Mouse (Mus musculus): ENCODE data around the gene Bpifb4.

Gene Bpifb4

DNA sequence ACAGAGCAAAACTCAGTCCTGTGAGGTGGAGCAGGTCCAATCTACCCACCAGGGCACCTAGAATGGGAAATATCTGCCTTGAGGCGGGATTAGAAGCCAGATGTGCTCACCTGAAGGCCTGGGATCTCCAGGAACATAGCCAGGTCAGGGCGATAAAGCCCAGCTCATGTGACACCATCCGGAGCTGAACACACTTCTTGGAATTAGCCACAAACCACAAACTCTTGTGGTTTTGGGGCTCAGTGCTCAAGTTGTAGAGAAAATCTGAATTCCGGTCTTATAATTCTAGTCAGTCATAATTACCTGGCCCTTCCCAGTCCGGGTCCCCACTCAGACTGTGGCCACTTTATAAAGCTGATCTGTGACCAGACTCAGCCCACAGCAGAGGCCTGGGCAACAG is at the start of gene Bpifb4:
Gene Bpifb4 (plus strand): TSS at position 370 of the 400 bp plus-strand sequence.
- no peak for DNase-seq

DNA sequence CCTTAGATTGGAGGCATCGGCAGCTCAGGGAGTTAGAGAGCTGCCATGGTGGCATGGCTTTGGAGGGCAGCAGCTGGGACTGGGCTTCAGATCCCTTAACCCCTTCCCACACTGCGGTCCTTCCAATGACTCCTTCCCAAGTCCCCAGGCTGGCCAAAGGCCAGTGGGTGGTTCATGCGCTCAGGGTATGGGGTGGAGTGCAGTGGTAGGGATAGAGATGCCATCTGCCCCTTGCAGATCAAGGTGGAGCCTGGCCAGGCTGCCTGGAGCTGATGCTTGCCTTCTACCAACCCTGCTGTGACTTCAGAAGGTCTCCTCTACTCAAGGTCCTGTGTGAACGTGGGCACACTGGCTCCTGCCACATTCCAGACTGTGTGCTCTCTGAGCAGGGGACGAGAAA is 38.9 kb upstream of the Bpifb4 start:
- DNase-seq: no peak

DNA sequence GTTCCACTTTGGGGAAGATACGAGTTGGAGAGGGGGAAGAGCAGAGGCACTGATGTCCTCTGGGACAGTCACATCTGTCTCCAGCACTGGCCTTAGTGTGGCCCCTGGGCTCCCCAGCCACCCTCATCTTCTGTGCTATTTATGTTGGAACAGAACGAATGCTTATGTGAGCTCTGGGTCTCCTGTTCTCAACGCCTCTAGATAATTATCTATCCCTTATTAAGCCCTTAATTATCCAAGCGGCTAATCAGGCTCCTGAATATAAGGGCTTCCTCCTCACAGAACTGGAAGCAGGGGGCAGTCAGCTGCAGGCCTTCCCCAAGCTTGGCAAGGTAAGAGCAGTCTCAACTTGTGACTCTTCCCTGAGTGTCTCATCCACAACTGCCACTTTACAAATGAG is 37.9 kb upstream of the Bpifb4 start, which contains the start of gene Bpifb6:
Gene Bpifb6 (plus strand): TSS at position 301 of the 400 bp plus-strand sequence.
- DNase-seq: no peak

DNA sequence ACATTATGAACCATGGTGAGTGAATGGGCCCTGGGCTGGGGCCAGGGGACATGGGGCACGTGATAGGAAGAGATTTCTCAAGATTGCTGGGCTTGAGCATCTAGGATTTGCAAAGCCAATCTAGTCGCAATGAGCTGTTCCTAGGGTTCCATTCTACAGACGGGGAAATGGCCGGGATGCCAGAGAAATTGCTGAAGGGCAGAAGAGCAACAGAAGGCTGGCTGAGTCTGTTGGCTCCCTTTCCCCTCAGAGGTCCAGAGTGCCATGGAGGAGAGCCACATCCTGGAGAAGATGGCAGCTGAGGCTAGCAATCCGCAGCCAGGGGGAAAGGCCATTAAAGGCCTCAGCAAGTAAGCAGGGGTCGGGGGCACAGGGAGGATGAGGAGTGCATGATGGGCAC is 35.3 kb upstream of the Bpifb4 start:
- no peak for DNase-seq

DNA sequence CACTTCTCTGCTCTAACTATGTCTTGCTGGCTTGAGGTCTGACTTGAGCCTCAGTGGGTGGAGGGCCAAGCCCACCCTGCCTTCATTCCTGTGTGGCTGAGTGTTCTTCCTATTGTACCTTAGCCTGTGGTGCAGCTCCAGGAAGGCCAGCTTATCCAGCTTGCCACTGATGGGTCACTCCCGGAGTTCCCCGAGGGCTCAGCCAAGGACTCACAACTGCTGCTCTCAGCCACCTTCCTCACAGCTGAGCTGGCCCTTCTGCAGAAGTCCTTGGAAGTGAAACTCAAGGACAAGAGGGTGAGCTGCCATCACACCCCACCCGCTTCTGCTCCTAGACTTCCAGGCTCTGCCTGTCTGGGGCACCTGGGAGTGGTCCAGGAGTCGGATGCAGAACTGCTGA is 31.4 kb upstream of the Bpifb4 start:
- no peak for DNase-seq

DNA sequence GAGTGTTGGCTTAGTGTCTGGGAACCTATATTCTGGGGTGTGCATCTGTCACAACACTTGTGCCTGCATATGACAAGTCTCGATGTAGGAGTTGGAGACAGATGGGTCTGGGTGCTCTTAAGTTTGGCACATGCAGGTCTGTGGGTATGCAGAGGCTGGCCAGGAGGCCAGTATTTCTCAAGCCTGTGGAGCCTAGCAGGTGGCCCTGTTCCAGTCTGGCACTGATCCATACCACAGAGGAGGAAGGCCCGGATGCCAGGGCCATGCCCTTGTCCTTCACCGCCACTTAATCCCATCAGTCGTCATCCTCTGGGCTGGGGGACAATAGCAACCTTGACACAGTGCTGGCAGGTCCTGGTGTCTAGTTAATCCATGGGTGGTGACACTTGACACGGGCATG is 23.9 kb upstream of the Bpifb4 start:
- no peak for DNase-seq

DNA sequence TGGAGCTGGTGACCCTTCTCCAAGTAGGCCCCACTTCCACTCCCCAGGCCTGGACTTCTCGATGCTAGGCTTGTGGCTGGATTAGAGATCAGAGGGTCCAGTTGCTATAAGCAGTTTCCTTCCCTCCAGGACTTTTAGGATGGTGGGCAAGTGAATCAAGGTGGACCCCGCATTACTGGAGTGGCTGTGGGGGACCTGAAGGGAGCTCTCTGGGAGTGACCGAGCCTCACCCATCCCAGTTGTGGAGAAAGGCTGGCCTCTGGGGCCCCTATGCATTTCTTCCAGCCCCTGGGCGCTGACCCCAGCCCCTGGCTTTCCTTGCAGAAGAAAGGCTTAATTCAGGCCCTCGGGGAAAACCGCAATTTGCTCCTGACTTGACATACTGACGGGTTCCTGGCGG is 20.1 kb upstream of the Bpifb4 start, which contains the start of gene Bpifb3:
Gene Bpifb3 (plus strand): TSS at position 301 of the 400 bp plus-strand sequence.
- no peak for DNase-seq

DNA sequence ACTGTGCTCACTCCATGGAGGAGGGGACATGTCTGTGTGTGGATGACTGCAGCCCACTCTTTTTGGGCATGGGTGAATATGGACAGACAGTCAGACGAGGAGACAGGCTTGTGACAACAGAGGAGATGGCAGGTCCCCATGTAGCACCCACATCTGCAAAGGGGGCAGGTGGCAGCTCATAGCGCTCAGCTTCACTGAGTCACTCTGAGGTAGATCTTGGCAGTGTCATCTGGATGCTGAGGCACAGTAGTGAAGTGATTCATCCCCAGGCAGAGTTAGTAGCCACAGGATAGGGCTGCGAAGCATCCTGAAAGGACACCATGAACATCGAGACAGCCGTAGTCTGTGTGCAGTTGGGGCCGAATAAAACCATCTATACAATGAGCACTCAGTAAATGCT is 16.8 kb upstream of the Bpifb4 start:
- DNase-seq: no peak

DNA sequence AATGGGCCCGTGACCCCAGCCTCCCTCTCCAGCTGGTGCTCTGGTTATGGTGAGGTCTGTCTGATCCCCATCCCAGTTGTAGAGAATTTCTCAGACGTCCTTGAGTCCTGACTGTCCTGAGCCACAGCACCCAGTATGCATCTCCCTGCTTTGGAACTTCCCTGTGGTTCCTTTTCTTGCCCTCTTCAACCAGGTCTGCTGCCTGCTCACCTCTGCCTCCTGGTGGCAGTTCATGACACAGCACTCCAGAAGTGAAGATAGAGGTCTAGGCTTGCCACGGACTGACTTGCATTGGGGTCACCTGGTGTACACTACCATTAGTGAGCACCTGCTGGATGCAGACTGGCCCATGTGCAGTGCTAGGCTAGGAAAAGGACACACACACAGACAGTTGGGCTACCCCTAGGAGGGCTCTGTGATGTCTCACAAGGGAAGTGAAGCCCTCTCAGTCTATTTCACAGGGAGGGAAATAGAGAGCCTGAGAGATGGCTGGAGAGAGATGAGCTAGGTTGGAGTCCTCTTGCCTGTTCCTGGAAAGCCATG is 8.1 kb upstream of the Bpifb4 start:
- DNase-seq: peak; percentile 51

DNA sequence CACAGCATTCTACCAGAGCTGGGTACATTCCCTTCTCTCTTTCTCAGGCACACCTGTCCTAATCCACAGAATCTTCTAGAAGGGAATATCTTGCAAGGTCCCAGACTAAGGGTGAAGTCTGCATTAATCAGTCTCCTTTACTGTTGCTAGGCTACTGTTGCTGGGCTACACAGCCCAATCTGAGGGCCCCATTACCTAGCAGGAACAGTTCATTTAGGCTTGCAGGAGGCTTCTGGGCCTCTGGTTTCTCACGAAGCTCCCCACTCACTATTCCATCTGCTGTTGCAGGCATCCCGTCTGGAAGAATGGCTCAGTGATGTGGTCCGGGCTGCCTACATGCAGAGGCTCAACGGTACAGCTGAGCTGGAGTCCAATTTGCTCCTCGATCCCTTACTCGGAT is 6.9 kb upstream of the Bpifb4 start:
- DNase-seq: no peak

DNA sequence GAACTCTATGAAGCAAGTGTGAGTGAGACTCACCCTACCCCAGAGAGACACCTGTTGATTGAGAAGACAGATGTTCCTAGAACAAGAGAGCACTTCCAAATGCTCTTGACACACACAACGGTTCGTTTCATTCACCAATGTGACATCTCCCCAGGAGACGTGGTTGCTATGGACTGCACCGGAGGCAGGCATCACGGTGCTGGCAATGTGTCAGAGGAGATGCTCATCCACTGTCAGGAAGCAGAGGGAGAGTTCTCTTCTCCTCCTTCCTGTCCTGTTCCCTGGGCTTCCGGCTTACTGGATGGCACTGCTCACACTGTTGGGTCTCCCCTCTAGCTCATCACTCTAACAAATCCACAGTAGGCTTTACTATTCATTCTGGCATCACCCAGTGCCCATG is 4.7 kb upstream of the Bpifb4 start:
- no peak for DNase-seq

DNA sequence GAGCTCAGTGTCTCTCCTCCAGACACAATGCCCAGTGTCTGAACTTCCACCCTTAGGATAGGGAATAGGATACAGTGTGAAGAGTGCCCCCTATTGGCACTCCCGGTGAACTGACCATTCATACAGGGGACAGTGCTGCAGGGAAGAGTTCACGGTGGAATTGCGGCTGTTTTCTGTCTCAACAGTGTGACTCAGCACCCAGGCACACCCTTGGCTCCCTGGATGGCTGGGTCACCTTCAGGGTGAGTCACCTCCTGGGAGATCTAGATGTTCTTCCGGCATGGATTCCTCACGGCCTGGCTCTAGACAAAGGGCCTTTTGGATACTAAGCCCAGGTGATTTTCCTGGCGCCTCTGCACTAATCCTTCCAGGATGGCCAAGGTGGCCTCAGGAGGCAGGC is 2.7 kb upstream of the Bpifb4 start:
- no peak for DNase-seq

DNA sequence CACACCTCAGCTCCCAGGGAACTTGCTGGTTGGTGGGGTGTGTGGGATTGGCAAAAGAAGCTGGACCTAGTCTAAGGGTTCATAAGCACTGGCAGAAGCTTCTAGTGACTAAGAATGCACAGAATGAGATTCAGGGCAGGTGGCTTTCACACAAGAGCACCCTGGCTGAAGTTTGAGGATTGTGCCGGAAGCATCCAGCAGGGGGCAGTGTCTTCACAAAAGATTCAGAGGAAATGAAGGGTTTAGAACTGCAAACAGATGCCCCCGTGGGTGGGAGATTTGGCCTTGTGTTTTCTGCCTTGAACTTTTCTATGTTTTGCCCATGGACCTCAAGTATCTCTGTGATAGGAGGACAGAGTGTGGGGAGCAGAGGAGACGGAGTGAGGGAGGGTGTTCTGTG is 5.5 kb downstream of the Bpifb4 start:
- peak; percentile 45 for DNase-seq

DNA sequence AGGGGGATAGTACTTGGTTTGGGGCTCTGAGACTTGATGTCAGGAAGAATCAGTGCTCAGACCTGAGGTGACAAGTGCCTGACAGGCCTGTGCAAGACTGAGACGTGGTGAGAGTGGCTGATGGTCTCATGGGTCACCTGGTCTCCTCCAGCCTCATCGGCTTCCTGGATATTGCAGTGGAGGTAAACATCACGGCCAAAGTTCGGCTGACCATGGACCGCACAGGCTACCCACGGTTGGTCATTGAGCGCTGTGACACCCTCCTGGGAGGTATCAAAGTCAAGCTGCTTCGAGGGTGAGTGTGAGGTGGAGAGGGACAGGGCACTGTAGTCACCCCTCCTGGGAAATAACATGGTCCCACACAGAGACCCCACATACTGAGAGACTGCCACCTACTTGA is 6.6 kb downstream of the Bpifb4 start:
- DNase-seq: no peak

DNA sequence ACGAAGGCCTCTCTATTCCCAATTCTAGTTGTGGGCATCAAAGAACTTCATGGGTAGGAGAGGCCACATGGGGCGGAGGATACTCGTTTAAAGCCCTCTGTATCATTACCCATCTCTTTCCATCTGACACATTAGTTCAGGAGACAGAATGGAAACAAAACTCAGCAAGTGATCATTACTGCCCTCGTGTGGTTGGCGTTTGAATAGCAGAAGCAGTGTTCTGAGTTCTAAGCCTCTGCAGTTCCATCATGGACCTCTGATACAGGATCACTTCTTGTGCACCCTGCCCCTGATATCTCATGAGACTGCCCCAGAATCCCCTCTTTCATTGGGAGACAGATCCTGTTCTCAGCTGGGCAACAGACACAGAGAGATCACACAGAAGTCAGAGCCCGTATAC is 14.9 kb downstream of the Bpifb4 start:
- DNase-seq: peak; percentile 49

DNA sequence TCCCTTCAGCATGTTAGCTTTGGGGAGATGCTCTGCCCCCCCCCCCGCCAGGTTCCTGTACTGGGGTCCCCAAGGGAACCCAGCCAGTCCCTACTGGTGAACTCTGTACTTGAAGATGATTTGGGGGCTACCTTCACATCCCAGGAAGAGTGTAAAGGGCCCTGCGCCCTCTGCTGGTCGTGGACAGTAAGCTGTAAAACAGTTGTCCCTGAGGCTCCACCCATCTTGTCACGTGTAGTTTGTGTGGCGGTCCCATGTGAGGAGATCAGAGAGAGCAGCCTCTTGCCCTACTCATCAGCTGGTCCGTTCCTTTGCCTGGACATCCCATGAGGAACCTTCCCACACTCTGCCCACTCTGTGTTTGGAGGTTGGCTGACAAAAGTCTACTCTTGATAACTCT is 15.8 kb downstream of the Bpifb4 start:
- peak; percentile 62 for DNase-seq

DNA sequence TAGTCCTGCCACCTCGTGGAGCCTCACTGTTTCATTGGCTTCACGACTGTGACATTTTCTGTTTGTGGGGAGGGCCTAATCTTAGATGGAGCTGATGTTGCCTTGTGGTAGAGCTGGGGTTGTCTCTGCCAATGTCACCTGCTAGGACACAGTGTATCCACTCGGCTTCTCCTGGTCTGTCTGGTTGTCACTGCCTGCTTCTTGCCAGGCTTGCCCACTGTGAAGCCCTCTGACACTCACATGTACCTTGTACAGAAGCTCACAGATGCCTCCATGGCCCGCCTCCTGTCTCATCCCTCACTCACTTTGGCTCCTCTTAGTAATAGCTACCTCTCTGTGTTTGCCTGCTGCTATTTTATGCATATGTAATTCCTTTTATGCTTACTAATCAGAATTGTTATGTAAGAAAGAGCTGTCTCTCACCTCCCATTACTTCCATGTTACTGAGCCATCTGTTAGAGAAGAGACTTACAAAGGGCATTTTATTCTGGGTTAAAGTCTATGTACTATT is 24.9 kb downstream of the Bpifb4 start:
- DNase-seq: no peak

DNA sequence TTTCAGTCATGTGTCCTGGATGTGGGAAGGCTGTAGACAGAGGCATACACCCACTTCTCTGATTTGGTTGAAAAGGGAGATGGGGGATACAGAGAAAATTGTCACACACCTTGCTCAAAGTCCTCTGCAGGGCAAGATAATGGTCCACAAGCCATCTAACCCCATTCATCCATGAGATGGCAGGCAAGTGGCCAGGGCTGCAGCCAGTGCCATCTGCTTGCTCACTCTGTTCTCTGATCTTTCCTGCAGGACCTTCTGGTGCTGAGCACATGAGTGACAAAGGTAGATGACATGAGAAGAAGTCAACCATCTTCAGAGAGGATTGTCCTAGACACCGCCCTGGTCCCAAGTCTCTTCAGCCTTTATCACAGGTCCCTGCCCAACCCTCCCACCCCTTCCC is 25.3 kb downstream of the Bpifb4 start:
- DNase-seq: no peak

DNA sequence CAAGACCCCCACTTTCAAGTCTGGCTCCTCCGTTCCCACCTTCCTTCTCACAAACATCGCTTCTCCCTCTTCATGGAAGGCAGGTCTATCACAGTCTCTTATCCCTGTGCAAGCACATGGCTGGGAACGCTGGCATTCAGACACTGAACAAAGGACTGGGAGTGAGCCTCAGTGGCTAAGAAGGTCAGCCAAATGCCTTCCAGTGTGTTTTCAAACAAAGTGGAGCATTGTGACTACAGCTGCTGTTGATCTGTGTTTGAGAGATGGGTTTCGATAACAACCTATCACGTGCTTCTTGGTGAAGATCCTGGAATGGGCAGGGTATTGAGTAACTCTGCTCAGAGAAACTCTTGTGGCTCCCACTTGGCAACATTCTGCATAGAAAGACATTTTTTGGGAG is 32.2 kb downstream of the Bpifb4 start:
- DNase-seq: no peak

DNA sequence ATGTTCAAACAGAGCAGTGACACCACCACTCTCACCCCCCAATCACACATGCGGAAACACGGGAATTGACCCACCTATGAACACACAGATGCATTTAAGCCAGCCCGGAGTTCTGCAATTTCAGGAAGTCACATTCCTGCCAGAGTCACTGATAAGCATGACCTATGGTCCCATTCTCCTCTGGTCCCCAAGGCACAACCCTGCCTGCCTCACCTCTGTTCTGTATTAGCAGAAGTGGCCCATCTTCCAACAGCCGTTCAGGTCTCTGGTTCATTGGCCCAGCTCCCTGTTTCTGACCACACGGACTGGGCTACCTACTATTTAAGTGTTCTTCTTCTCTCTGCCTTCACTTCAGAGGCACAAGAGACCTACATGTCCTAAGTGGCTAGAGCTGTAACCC is 36.6 kb downstream of the Bpifb4 start, which contains the start of gene Bpifa6:
Gene Bpifa6 (plus strand): TSS at position 364 of the 400 bp plus-strand sequence.
- no peak for DNase-seq

DNA sequence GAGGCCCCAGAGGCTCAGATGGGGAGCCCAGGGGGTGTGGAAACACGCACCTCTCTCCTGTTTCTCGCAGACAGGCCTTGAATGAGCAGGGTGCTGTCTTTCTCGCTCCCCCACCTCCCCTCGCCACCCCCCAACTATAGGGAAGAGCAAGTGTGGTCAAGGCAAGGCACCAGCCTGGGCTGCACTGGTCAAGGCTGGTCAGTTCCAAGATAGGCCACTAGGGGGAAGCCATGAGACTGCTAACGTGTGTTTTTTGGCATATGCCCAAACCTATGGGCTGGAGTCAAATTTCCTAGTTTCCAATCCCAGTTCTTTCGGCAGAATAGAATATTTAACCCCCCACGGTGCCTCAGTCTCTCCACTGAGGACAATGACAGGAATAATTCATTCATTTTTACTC is 57.8 kb downstream of the Bpifb4 start:
- DNase-seq: peak; percentile 57

DNA sequence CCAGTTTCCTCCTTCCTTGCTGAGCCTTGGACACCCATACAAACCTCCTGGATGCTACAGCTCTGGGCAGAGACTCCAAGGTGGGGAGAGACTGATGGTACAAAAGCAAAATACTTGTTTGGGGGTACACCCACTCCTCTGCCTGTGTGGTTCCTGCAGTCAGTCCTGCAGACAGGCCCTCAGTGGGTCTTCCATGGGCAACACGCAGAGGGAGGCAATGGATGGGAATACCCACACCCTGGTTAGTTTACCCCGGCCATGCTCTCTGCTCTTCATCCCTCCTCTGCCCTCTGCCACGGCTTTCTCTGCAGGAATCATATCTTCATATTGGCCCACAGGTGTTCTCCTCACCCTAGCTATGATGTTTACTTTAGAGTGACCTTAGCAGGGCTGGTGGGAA is 62.5 kb downstream of the Bpifb4 start:
- no peak for DNase-seq

DNA sequence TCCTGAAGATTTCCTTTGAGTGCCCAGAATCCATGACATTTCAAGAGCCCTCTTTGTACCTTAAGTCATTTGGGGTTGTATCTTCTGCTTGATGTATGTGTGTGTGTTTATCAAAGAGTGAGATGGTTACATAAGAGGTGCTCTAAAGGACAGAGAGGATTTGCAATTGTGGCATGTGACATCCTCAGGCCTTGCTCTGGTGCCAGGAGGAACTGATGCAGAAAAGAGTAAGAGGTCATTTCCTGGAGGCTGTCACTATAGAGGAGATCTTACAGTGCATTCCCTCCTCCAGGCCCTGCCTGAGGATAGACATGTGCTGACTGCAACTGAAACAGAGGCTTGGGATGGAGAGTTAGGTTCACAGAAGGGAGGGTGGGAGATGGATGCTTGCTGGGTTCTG is 63.0 kb downstream of the Bpifb4 start:
- DNase-seq: no peak

DNA sequence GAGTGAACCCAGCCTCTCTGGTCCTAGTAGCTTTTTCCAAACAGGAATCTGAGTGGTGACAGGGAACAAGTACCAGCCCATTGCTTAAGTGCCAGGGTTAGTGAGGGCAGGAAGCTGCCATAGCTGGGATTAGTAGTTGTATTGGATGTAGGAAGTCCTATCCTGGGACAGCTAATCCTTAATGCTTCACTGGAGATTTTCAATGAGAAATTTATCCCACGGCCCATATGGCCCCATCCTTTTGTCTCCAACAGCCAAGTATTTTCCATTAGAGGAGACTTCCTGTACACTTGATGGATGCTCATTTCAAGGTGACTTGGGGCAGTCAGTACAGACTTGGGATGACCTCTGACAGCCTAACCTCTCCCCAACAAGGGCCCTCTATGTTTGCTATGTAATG is 66.4 kb downstream of the Bpifb4 start:
- DNase-seq: no peak

DNA sequence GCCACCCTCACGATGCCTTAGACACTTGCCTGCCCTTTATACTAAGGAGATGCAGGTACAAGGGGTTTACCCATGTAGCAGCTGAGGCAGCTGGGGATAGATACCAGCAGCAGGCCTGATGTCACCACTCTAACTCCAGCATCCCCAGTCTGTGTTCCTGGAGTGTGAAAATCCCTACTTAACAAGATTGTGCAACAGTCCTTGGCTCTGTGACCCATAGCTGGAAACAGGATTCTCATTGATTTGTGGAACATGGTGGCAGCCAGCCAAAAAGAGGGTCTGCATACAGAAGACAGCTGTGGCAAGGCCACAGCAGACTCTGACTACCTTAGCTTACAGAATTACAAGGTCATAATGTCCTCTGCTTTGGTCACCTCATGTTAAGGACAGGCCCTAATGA is 67.1 kb downstream of the Bpifb4 start:
- DNase-seq: no peak

All from thymus, postnatal 14 days (tissue).